Mouse (Mus musculus) thymus, adult 2 months (tissue): ENCODE results near the gene Arhgef28.

Experiments
- CTCF ChIP-seq: fragments of 200-500 bp; IDR thresholded peaks from 2 replicates; pipeline ENCODE4 v1.5.1; 2012; ENCODE audit warnings: mild to moderate bottlenecking, control low read depth, low read length, moderate library complexity, borderline replicate concordance; ENCODE audit not compliant: control insufficient read depth, poor library complexity, insufficient read depth; ENCODE audit errors: extremely low read depth
- POLR2A ChIP-seq: fragments of 200-500 bp; IDR thresholded peaks from 2 replicates; pipeline ENCODE4 v1.6.1; 2012; ENCODE audit warnings: mild to moderate bottlenecking, low read length, control low read depth, moderate library complexity; ENCODE audit not compliant: control insufficient read depth, poor library complexity, insufficient read depth; ENCODE audit errors: extremely low read depth

DNA sequence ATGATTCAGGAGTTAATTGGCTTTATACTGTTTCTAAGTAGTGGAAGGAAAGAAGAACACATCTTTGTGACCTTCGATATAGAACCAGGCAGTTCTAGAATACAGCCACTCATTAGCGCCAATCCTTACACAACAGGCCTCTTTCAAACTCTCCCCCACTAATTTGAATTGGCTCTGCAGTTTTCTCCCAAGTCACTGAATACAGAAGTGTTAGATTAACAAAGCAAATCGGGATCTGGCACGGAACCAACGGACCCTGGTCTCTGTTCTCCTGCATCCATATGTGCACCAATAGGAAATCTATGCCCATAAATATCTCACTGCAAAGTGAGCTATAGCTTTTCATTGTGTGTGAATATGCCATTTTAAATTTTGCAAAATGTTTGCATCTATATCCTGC, 20.1 kb downstream of the Arhgef28 start:
- TF ChIP-seq POLR2A (no peak), CTCF (no peak)
